Mouse (Mus musculus) ES-E14 (cell line): ENCODE measurements around the gene Ube2h. TPM values are rescaled to one million over a fixed set of nuclear protein-coding genes. Genes with fewer than 3 reads are reported as not detected.
A peak's percentile ranks its signal among the peaks of the same experiment; 100 is the strongest.
"Not testable (repeated sequence)": the region's sequence is repeated elsewhere in the genome, so short reads cannot be mapped to it uniquely, and the experiment has no call there.

Experiments
- DNase-seq: peaks from one replicate; pipeline ENCODE4 v3.0.0-alpha.2; 2013; ENCODE audit warnings: low read depth, low spot score
- H3K27ac ChIP-seq: 2 replicates; pipeline ENCODE4 v1.5.1; 2012; ENCODE audit warnings: low read depth, mild to moderate bottlenecking, low read length, moderate library complexity, mixed read lengths; ENCODE audit not compliant: poor library complexity, insufficient read depth, severe bottlenecking
- H3K36me3 ChIP-seq: 2 replicates; pipeline ENCODE4 v1.6.1; 2012; ENCODE audit warnings: mild to moderate bottlenecking, low read length, moderate library complexity, mixed read lengths; ENCODE audit not compliant: control insufficient read depth, poor library complexity, insufficient read depth, severe bottlenecking
- H3K4me1 ChIP-seq, 2 experiments: fragments of 150-350 bp in 1 of 2; sonication (generic) in 1 of 2; 2 replicates each; pipeline ENCODE4 v1.6.1; 2012; ENCODE audit warnings: low read length in 2 of 2, mild to moderate bottlenecking in 1 of 2, mixed read lengths in 1 of 2; ENCODE audit not compliant: control insufficient read depth in 2 of 2, insufficient read depth in 2 of 2, poor library complexity in 1 of 2
- H3K4me3 ChIP-seq, 2 experiments: fragments of 150-350 bp in 1 of 2; sonication (generic) in 1 of 2; 2 replicates each; pipeline ENCODE4 v1.5.1; 2012; ENCODE audit warnings: low read length in 2 of 2, low read depth in 1 of 2, mild to moderate bottlenecking in 1 of 2, mixed read lengths in 1 of 2; ENCODE audit not compliant: insufficient read depth in 1 of 2, poor library complexity in 1 of 2, severe bottlenecking in 1 of 2
- H3K9ac ChIP-seq: 2 replicates; pipeline ENCODE4 v1.6.1; 2012; ENCODE audit warnings: low read depth, mild to moderate bottlenecking, low read length, mixed read lengths; ENCODE audit not compliant: poor library complexity, insufficient read depth, severe bottlenecking
- H3K9me3 ChIP-seq: fragments of 150-350 bp; sonication (generic); 2 replicates; pipeline ENCODE4 v1.6.1; 2012; ENCODE audit warnings: low read depth, mild to moderate bottlenecking, low read length; ENCODE audit not compliant: control insufficient read depth, insufficient read depth
- CHD2 ChIP-seq: IDR thresholded peaks from 2 replicates; pipeline ENCODE4 v1.6.1; 2014; ENCODE audit warnings: mild to moderate bottlenecking, low read depth, low read length, inconsistent platforms
- HCFC1 ChIP-seq: IDR thresholded peaks from 2 replicates; pipeline ENCODE4 v1.6.1; 2012; ENCODE audit warnings: low read length, inconsistent platforms, borderline replicate concordance; ENCODE audit not compliant: insufficient read depth
- MAFK ChIP-seq: IDR thresholded peaks from 2 replicates; pipeline ENCODE4 v1.6.1; 2014; ENCODE audit warnings: mild to moderate bottlenecking, low read depth, low read length, inconsistent platforms; ENCODE audit not compliant: insufficient read depth
- ZC3H11A ChIP-seq: IDR thresholded peaks from 2 replicates; pipeline ENCODE4 v1.6.1; 2012; ENCODE audit warnings: low read depth, mild to moderate bottlenecking, inconsistent platforms, low read length, borderline replicate concordance
- ZNF384 ChIP-seq: IDR thresholded peaks from 2 replicates; pipeline ENCODE4 v1.6.1; 2012; ENCODE audit warnings: low read depth, low read length, inconsistent platforms
- in situ Hi-C, 2 experiments: fragments of 600-800 bp; cut with MboI; formaldehyde crosslinking; loops; one replicate each; pipeline ENCODE4 v1.15.1; 2025; ENCODE audit warnings: low sequenced_read_pairs in 2 of 2, inconsistent platforms in 1 of 2; ENCODE audit not compliant: unreplicated experiment in 2 of 2
- total RNA-seq: library from RNA; depleted of rRNA; stranded (reverse); fragments of 300-350 nt; gene quantifications from 2 replicates; pipeline ENCODE4 v1.2.3, GENCODE M21; 2012

Gene Ube2h
- total RNA-seq, 1 experiment, result 16.6 TPM

DNA sequence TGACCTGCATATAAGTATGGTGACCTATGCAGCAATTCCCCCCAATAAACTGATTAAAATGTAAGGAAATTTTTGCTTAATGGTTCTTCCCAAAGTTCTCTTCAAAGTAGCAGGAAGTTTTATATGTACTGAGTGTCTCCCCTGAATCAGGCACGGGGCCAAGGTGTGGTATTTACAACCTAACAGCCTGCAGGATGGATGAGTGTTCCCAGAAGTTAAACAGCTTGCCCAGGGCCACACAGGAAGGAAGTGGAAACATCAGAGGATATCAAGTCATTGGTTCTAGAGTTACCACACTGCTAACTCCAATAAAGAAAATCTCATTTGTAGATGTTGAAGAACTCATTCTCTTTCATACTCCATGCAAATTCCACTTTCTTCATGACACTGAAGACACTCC, 7.7 kb upstream of the Ube2h start:
- TF ChIP-seq HCFC1 (no peak), MAFK (no peak), ZC3H11A (no peak), ZNF384 (no peak), CHD2 (no peak)
- in situ Hi-C loops, result no loop called here

DNA sequence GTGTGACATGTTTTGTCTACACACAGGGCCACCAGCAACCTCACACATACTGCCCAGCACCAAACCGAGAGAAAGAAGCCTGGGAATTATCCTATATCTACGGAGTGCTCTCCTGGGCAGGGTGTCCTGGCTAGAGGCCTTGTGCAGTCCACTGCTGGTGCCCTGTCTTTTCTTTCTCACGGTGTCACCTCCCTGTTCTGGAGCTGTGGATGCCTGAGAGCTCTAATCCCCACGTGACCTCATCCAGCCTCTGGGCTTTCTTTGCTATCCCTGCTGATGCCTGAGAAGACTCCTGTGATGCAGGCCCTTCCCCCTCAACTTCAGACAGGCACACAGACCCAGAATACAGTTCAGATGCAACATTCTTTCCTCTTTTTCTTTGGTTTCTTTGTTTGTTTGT, 4.4 kb upstream of the Ube2h start:
- DNase-seq, result no peak
- Histone ChIP-seq H3K9me3 (no peaks in the 10 kb centered on the region), H3K36me3 (no peaks in the 10 kb centered on the region), H3K4me1 (peaks cover 0 to 3% of the 10 kb centered on the region in 2 experiments; a peak in 1 of 4 replicates), H3K27ac (no peak overlapping the region), H3K9ac (no peak overlapping the region), H3K4me3 (no peak overlapping the region)
- TF ChIP-seq CHD2, result no peak
- no peak for TF ChIP-seq ZC3H11A
- no peak for TF ChIP-seq MAFK
- TF ChIP-seq HCFC1, result no peak
- TF ChIP-seq ZNF384, result no peak
- in situ Hi-C loops, result no loop called here

More for the DNA sequence above, 7.7 kb upstream of the Ube2h start:
- Histone ChIP-seq H3K4me1 (peaks cover 0 to 3% of the 10 kb centered on the region in 2 experiments; a peak in 1 of 4 replicates), H3K27ac (no peak overlapping the region), H3K4me3 (no peak overlapping the region), H3K9me3 (no peaks in the 10 kb centered on the region), H3K9ac (no peak overlapping the region), H3K36me3 (no peaks in the 10 kb centered on the region)
- DNase-seq, result no peak

DNA sequence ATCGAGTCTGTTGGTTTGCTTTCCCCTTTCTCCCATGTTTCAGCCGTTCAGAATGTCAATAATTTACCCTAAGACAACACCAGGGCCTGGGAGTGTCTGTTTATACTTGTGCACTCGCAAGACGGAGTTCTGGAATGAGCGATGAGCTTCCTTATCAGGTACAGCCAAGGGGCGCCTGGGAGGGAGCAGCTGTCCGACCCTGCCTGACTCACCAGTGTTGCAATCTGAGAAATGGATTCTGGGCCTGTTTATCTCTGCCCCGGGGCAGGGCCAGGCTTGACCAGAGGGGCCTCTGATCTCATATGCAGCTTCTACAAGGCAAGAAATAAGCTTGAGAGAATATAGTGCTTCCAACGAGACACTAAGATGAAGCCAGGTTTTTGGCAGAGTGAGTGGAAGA, 3.4 kb upstream of the Ube2h start:
- Histone ChIP-seq H3K27ac (no peak overlapping the region), H3K9ac (no peak overlapping the region), H3K4me1 (peaks cover 0 to 3% of the 10 kb centered on the region in 2 experiments; a peak in 1 of 4 replicates), H3K4me3 (no peak overlapping the region), H3K36me3 (no peaks in the 10 kb centered on the region), H3K9me3 (no peaks in the 10 kb centered on the region)
- in situ Hi-C loops, result no loop called here
- no peak for DNase-seq
- TF ChIP-seq CHD2 (no peak), ZC3H11A (no peak), ZNF384 (no peak), MAFK (no peak), HCFC1 (no peak)

DNA sequence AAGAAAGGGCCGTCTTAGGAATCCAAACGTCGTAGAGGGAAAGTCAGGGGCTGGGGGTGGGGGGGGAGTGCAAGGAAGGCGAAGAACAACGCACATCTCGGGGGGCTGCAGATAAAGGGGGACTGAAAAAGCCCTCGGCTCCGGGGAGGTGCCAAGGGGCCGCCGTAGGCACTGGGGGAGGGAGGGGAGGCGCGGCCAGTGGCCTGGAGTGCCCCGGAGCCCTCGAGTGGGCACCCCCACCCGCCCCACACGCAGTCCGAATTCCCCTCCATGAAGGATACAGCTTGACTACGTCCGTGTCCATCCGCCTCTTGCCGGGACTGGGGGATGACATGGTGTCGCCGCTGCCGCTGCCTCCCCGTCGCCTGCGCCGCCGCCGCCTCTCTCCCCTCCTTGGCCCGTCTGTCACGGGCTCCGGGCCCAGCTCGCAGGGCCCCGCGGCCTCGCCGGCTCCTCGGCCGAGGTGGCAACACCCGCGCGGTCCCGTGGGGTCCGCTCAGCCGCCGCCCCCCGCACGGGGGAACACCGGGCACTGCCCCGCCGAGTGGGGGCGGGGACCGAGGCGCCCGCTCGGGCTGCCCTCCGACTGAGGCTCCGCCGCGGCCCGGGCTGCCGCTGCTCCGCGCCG, 454 bp downstream of the Ube2h start:
- H3K27ac ChIP-seq, result peak overlapping the region; percentile 26; the same call in 1 of the 2 replicates
- H3K36me3 ChIP-seq, in situ Hi-C loops, H3K4me1 ChIP-seq, DNase-seq, H3K9me3 ChIP-seq: not testable (repeated sequence)
- peak overlapping the region; percentile 76 to 84 for H3K4me3 ChIP-seq
- peak overlapping the region; percentile 88 for H3K9ac ChIP-seq
